Mouse (Mus musculus): ENCODE measurements around the gene Xrcc4.

Gene Xrcc4

DNA sequence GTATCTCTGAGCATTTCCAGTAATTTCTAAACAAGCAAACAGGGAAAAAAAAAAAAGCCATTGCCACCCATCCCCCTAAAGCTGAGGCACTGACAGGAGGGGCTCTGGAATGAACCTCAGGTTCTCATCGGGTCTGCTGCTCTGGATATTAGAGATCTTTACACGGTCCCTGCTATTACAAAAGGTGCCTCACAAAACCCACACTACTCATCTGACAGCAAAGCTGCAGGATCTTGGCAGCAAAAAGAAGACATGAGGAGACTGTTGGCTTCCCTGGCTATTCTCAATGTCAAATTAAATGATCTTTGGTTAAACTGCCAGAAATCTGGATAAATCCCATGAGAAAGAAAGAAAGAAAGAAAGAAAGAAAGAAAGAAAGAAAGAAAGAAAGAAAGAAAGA, 145.1 kb downstream of the Xrcc4 start:
- DNase-seq (ENCODE audit: low read depth, low spot score), result no peak

DNA sequence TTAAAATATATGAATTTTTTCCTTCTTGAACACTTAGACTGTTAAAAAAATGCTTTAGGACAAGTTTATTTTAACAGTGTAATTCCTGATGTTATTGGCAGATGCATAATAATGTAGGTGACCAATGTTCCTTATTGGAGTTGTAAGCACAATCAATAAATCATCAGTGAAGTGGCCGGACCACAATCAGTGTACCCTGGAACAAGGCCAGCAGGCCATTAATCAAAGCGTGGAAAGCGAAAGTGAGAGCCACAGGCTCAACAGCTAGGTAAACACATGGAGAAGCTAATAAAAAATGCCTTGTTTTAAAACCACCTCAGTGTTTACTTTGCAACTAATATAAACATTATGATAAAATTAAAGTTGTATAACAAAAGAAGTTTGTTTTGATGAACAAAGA, 159.9 kb downstream of the Xrcc4 start:
- DNase-seq (ENCODE audit: low read depth, low spot score), result no peak

DNA sequence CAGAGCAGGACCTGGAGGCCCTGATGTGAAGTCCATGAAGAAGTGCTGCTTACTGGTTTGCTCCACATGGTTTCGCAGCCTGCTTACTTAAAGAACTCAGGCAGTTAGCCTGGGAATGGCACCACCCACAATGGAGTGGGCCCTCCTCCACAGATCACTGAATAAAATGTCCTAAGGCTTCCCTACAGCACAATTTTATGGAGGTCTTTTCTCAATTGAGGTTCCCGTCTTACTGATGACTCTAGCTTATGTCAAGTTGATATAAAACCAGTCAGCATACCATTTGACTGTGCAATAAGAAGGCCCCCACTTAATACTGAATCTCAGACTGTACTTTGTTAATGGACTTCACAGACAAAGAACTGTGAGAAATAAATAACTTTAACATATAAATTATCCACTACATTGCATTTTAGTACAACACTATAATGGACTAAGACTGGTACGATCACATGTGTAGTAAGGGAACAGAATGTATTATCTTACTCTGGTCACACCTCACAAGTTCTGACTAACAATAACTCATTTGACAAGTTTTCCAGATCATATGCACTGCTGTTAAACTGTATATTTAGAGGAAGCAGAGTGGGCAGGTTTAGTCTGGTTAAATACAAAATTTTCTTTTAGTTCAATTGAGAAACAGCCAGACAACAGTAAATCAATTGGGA, 170.5 kb downstream of the Xrcc4 start:
- no peak for DNase-seq (ENCODE audit: low read depth, low spot score)

DNA sequence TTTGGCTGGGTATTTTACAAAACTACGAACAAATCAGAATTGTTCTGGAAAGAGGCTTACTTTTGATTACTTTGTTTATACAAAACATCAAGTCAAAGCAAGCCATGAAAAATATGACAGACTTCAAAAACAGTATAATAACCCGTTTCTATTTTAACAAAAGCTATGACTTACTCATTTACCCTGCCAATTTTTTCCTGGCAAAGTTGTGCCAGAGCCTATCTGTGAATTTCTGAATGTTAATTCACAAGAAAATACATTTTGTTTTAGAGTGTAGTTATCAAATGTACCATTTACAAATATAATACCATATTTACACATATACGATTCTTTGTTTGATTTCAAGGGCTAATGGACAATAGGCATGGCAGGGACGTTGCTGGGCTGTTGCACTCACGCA, 175.1 kb downstream of the Xrcc4 start:
- peak; percentile 6 for DNase-seq (ENCODE audit: low read depth, low spot score)

DNA sequence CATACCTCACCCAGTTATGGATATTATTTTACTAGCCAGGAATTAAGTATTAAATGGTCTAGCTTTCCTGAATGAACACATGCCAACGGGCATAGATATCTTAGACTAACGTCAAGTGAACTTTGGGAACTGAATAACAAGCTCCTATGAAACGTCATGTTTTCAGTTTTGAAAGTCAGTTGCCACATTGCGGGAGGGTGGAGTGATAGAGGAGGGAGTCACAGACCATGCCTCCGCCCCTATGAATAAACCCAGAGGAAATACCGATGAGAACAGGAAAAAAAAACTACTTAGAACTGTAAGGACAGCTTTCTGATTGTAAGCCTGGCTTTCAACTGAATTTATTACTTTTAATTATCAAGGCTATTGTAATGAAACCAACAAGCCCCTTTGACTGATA, 175.5 kb downstream of the Xrcc4 start:
- no peak for DNase-seq (ENCODE audit: low read depth, low spot score)

DNA sequence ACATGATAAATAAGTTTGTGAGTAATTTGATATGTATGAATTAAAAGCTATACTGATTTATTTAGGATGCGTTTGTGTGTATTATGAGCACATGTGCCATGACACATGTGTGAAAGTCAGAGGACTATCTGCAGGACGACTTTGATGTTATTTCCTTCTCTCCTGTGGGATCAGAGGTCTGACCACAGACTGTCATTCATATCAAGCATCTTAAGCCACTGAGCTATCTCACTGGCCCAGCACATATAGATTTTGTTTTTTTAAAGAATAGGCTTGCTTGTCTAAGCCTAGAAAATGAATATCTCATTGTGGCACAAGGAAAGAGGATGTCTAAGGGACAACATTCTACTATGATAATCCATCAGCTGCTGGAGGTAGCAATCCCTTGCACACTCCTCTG, 183.3 kb downstream of the Xrcc4 start:
- no peak for DNase-seq (ENCODE audit: low read depth, low spot score)

DNA sequence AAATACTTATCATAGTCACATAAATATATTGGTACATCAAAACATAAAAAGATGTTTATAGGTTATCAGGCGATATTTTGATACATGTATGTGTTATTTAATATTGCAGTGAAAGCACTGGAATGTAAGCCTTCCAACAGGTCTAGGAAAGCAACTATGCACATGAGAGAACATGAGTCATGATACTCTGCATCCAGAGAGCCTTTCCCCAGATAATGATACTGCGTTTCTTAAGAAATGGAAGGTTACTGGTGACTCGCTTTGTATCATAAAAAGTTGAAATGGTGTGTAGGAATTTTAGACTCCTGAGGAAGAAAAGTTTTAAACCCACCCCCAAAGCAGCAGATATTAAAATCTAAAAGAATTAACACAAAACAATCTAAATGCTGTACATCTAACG, 190.3 kb downstream of the Xrcc4 start:
- DNase-seq (ENCODE audit: low read depth, low spot score), result no peak

DNA sequence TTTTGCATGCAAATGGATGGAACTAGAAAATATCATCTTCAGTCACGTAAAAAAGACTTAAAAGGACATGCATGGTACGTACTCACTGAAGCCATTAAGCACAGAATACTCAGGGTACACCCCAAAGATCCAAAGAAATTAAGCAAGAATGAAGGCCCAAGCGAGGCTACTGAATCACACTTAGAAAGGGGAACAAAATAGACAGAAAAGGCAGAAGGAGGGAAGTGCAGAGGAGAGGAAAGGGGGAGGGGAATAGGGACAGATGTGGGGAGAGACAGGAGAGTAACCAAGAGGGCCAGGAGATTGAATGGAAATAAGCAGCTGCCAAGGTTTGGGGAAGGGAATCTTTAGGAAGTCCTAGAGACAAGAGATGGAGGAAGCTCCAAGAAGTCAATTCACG, 197.3 kb downstream of the Xrcc4 start:
- DNase-seq (ENCODE audit: low read depth, low spot score), result no peak

DNA sequence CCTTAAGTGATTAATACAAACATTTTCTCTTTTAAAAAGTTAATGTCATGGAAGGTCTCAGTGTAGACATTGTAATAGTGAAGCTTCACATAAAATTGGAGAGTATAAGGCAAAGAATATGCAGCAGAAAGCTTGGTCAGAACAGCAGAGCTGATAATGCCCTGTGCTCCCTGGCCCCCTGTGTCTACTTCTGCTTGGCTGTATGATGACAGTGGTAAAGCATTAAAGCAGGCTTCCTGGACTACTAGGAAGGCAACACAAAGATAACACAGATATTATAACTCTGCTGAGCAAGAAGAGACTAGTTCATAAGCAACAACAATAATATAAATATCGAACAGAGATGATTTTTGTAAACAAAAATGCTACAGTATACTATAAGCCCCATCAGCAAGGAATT, 199.2 kb downstream of the Xrcc4 start:
- DNase-seq (ENCODE audit: low read depth, low spot score), result no peak

DNA sequence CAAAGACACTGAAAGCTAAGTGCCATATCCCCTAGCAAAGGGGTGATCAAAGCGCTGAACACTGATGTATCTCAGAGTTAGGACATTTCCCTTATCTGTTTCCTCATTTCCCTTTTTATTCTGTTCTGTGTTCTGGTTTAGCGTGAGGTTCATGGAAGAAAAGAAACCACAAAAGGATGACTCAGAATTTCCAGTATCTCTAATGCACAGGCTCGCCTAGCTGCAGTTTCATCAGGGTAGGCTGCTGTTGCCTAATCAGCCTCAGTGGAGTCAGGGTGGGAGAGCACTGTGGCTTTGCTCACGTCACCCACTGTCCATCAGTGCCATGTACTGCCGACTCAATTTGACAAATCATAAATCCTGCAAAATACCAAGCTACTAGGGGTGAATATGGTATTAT, 200.3 kb downstream of the Xrcc4 start:
- DNase-seq (ENCODE audit: low read depth, low spot score), result no peak

DNA sequence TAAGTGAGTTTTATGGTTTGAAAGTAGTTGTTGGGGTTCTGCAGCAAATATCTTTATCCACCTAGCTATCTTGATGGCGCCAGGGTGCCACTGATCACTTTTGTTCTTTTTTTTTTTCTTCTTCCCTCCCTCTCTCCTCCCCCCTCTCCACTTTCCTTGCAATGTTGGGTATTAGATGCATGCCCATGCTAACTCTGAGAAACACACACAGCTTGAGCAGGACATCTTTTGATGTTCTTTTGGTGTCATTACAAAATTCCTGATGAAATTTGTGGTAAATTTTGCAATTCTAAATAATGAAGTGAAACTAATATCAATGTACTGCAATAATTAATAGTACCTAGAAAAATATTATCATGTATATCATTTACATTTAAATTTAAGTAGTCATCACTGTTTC, 205.9 kb downstream of the Xrcc4 start:
- no peak for DNase-seq (ENCODE audit: low read depth, low spot score)

DNA sequence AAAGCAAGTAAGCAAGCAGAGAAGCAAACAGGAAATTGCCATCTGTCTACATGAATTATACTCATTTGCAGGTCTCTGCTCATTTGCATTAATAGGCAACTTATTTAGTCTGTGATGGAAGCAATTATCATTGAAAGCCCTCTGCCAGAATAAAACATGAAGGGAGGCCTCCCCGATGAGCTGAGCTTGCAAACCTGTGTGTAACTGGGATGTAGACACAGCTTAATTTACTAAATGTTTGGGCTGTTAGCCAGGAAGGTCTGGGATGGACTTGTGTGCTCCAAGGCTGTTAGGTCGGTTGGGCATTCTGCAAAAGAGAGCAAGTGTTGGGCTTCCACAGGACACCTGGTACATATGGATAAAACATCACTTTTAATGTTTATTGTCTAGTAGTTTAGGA, 208.1 kb downstream of the Xrcc4 start:
- DNase-seq (ENCODE audit: low read depth, low spot score), result no peak

DNA sequence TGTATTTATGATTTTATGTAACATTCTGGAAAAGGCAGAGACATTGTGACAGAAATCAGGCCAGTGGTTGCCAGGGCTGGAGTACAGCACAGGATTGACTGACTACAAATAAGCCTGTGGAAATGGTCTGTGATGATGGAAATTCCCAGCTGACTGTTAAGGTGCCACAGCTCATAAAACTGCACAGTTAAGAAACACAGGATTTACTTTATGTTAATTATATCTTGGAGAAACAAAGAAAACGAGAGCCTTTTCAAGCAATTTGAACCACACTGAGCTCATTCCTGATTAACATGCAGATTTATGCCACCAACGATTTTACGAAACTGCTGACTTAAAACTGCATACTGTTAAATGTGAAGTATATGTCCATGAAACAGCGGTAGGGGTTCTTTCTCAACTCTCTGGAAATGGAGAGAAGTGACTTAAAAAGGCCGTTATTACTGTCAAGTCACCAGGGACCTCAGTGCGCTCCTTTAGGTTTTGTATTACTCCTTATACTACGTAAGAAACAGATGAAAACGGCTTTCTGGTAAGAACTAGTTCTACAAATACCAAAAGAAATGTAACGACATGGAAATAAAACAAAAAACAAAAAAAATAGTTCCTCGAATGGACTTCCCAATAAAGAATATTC, 210.5 kb downstream of the Xrcc4 start:
- no peak for DNase-seq (ENCODE audit: low read depth, low spot score)

DNA sequence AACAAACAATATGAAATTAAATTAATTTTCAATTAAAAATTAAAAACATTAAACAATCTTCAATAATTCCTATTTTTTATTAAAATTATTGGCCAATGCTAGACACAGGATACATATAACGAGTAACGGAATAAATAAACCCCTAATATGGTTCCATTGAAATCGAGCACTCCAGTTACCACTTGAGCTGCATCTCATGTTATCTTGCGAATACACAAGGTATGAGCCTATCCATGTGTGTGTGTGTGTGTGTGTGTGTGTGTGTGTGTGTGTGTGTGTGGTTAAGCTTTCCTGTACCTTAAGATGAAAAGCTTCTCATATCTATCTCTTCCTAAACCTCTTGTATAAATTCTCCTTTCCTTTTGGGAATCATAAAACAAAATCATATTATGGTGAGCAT, 213.9 kb downstream of the Xrcc4 start:
- DNase-seq (ENCODE audit: low read depth, low spot score), result no peak

DNA sequence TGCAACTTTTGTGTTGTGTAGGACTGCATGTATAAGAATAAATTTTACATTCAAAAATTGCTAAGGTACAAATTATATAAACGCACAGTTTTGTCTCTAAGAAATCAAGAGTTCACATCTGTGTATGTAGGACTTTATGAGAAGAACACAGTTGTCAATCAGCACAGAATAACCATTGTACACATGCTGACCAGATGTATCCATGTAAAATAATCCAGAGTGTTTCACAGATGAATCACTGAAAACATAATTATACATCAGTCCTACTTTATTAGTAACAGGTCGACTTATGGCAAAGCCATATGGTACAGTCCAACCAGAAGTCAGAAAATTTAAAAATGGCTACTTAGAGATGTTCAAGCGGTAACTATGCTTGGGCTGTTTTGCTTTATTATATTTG, 216.7 kb downstream of the Xrcc4 start:
- DNase-seq (ENCODE audit: low read depth, low spot score), result no peak

DNA sequence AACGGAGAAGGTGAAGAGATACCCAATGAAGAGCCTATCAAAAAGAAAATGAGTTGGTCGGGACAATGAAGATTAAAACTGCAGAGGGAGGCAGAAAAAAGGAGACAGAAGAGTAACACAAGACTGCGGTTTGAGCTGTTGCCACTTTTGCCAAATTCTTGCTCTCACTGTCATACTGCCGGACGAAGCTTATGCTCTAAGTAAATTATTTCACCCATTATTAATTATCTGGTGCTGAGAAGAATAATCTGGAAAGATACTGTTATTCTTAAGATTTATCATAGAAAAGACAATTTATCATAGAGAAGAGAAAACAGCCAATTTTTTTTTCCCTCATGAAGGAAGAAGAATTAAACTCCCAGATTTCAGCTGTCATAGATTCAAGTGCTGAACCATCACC, 235.3 kb downstream of the Xrcc4 start:
- DNase-seq (ENCODE audit: low read depth, low spot score), result no peak

DNA sequence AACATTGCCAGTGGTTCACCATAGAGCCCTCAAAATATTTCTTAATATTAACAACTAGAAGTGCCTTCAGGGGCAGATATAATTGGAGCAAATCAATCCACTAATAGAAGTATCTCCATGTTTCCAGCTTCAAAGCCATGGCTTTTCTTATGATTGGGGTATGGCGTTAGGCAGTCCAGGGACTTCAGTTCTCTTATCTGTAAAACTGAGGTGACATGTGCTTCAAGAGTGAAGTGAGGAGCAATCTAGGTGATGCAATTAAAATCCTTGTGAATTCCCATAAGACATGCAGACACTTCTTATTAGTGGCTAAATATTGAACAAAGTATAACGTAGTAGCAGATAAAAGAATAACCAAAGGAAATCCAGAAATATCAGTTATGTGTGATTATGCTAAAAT, 238.7 kb downstream of the Xrcc4 start:
- no peak for DNase-seq (ENCODE audit: low read depth, low spot score)

DNA sequence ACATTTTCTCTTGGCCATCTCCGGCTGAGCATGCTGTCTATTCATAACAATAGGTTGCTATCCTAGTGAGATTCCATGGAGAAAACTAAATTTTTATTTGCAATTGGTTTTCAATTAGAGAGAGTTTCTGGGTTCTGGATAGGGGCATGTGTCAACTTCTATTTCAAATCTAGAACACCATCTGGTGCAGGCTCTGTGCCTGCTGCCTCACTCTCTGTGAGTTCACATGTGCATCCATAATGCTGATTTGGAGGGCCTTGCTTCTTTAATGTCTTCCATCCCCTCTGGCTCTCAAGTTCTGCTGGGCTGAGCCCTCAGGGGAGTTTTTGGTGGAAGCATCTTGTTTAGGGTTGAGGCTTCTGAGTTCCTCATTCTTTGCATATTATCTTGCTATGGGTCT, 239.5 kb downstream of the Xrcc4 start:
- no peak for DNase-seq (ENCODE audit: low read depth, low spot score)

DNA sequence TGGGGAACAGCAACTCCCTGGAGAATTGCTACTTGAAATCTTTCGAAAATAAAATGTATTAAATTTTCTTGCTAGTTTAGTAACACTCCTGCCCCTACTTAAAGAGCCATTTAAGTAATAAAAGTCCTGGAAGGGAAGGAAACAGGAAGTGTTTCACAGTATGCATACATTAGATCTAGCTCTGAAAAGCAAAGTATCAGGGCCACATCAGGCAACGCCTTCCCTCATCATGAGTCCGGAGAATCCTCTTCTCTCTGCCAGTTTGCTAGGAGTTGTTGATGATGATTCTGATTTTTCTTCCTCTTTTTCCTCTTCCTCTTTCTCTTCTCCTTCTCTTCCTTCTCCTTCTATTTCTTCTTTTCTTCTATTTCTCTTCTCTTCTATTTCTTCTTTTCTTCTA, 250.8 kb downstream of the Xrcc4 start:
- no peak for DNase-seq (ENCODE audit: low read depth, low spot score)

DNA sequence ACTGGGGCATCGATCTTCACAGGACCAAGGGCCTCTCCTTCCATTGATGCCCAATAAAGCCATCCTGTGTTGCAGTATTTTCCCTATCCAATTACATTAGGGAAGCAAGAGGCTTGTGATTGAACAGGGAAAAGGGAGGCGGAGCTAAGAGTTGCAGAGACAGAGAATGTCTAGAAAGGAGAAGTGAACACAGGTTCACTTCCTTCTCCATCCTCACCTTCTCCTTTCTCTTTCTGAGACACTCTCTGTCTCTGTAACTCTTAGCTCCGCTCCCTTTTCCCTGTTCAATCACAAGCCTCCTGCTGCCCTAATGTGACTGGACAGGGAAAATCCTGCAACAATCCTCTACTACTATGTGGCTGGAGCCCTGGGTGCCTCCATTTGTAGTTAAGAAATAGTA, 254.9 kb downstream of the Xrcc4 start:
- DNase-seq (ENCODE audit: low read depth, low spot score), result no peak

DNA sequence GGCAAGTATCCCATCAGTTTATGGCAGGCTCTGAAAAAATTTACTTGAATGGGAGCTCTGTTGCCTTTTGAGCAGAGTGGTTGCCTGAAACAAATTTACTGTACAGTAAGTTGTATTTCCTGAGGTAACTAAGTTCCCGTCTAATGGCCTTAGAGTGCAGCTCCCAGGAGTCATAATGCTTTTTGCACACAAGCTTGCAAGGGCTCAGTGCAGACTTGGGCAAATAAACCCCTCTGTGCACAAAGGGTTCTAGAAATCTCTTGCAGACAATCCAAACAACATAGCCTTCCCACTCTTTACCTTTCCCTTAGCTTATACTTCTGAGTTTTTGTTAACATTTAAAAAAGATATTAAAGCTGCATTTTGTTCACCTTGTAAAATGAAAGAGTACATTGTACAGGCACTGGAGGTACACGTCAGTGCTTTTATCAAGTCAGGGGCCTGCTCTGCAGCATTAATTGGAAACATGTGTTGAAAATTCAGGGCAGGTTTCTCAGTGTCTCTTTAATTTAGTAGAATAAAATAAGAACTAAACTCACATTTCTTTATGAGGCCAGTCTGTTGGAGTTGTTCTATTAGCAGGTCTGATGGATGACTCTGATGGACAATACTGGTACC, 256.2 kb downstream of the Xrcc4 start:
- DNase-seq (ENCODE audit: low read depth, low spot score), result no peak

DNA sequence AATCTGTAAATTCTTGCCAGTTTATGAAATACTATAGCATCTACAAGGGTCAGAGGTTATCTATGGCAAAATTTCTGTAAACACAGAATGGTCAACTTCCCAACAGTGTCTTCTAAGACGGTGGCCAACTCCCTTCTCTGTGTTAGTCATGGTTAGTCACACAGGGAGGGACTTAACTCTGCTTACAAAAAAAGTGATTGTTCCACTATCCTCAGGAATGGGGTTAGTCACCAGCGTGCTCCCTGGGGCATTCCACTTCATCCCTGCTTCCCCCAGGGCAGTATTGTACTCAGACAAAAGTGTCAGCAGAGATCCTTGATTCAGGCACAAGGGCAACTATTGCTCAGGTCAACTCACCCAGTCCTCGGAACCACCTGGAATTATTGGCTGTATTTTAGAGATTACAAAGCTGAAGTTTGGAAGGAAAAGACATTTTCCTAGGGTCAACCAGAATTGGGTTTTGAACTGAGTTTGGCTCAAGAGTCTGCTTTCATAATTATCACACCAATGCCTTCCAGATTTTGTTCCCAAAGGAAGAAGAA, 260.9 kb downstream of the Xrcc4 start:
- no peak for DNase-seq (ENCODE audit: low read depth, low spot score)

DNA sequence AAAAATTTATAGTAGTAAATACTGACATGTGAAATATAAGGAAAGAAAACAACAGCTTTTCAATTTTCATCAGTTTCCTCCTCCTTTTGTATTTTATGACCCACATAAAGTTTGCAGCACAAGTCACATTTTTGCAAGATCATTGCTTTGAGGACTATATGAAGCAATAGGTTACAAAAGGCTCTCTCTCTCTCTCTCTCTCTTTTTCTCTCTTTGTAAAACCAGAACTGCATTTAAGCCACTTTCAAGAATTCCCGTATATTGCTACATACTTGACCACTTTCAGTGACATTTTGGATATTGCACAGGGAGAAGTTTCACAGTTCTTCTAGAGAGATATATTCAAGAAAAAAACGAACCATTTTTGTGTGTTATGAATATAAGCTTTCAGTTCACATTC, 261.6 kb downstream of the Xrcc4 start:
- no peak for DNase-seq (ENCODE audit: low read depth, low spot score)
